Mouse (Mus musculus) cerebellum, postnatal 36 days (tissue): ENCODE results near the gene Tbc1d22a.

Experiments
- DNase-seq, 2 experiments: peaks; one replicate each; pipeline ENCODE4 v3.0.0; 2021 to 2022; ENCODE audit warnings: mixed read lengths in 2 of 2

Gene Tbc1d22a

GRCm38 (mm10) chr15:86213753-86214548 lies at the start of gene Tbc1d22a:
Tbc1d22a (plus strand) TSS chr15:86214459.
- DNase-seq, result peak; percentile 93

- no peak for DNase-seq
Measured at GRCm38 (mm10) chr15:86164718-86165345, 49.4 kb upstream of the Tbc1d22a start.

DNA sequence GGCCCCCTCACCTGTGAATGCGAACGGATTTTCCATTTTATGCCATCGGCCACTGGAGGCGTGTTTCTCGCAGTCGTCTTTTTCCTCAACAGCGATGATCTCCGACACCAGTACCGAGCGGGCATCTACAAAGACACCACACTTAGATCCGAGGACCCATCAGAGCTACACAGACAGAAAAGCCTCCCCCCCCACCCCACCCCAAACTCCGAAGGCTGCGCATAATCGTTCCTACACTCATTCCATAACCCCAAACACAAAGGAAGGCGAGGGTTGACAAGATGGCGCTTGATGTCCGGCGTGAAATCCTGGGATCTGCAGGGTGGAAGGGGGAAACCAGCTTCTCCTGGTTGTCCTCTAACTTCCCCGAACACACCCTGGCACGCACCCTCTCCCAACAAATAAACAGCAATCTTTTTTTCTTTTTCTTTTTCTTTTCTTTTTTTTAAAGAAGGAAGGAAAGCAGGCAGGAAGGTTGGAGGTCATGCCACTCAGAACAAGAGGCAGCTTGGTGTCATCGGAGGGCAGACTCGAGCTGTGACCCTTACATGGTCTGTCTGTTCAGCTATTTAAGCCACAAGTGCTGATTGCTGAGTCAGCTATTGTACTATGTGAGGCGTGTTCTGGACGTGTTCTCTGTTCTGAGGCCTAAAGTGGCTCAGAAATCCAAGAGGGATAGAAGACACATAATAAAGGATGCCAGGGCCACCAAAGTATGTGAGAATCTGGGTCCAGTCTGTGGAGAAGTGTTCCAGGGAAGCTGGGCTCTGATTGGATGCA lies 48.3 kb upstream of the Tbc1d22a start:
- DNase-seq, result no peak

- peak; percentile 76 to 80 for DNase-seq
Measured at GRCm38 (mm10) chr15:86167032-86167655, 47.1 kb upstream of the Tbc1d22a start.

GRCm38 (mm10) chr15:86167787-86168504 lies 46.3 kb upstream of the Tbc1d22a start:
- DNase-seq, result no peak

GRCm38 (mm10) chr15:86168505-86168867 lies 45.8 kb upstream of the Tbc1d22a start:
- peak in 1 of 2 experiments; percentile 28 for DNase-seq

- no peak for DNase-seq
Measured at GRCm38 (mm10) chr15:86168941-86169816, 45.1 kb upstream of the Tbc1d22a start.

DNA sequence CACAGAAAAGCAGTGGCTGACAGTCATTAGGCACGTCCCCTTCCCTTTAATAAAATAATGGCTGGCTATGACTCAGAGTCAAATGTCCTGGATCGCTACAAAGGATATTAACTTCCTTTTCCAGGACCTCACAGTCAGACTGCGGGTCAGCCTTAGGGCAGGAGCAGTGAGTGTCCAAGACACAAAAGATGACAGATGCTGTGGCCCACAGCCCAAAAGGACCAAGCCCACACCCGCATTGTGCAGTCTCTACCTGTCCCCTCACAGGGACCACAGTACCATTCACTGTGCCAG lies 44.5 kb upstream of the Tbc1d22a start:
- DNase-seq, result no peak

DNA sequence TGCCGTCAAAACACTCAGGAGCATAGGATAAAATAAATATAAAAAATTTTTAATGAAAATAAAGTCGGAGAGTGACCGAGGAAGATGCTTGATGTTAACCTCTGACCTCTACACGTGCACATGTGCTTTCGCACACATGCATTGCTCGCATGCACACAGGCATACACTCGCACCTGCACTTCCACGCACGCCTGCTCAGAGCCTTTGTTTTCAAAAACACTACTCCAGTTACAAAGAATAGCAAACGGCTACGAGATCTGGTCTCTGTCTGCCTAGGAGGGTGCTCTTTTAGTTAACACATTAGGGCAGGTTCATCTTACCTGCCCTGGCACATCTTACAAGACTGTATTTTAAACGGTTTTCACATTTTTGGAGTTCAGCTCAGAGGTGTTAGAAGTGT lies 42.9 kb upstream of the Tbc1d22a start:
- DNase-seq, result no peak

DNA sequence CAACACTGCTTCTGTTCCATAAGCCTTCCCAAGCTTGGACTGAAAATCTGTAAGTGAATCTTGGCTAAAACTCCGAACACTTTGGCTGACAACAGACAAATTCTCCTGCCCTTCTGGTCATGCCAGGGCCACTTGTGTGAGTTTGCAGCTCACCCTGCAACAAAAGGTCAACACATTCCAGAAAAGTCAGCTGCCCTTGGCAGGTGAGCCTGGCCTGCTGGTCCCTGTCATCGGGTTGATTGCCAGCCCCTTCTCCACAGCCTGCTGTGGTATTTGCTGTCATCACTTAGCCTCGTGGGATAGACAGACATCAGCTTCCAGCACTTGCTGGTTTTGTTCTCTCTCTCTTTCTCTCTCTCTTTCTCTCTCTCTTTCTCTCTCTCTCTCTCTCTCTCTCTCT lies 42.1 kb upstream of the Tbc1d22a start:
- DNase-seq, result no peak

DNA sequence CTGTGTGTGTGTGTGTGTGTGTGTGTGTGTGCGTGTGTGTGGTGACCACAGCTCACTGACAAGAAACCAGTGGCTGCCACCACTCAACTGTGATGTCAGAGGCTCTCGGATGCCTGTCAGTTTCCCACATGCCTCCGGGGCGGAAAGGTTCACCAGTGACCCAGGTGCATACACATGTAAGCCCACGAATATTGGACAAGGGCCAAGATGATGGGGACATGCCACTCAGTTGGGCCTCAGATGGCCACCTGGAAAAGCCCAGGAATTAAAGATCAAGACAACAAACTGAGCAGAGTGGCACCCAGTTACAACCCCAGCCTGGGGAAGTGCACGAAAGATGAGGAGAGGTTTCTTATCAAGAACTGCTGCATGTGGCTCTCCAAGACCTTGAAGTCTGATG lies 41.7 kb upstream of the Tbc1d22a start:
- DNase-seq, result no peak

DNA sequence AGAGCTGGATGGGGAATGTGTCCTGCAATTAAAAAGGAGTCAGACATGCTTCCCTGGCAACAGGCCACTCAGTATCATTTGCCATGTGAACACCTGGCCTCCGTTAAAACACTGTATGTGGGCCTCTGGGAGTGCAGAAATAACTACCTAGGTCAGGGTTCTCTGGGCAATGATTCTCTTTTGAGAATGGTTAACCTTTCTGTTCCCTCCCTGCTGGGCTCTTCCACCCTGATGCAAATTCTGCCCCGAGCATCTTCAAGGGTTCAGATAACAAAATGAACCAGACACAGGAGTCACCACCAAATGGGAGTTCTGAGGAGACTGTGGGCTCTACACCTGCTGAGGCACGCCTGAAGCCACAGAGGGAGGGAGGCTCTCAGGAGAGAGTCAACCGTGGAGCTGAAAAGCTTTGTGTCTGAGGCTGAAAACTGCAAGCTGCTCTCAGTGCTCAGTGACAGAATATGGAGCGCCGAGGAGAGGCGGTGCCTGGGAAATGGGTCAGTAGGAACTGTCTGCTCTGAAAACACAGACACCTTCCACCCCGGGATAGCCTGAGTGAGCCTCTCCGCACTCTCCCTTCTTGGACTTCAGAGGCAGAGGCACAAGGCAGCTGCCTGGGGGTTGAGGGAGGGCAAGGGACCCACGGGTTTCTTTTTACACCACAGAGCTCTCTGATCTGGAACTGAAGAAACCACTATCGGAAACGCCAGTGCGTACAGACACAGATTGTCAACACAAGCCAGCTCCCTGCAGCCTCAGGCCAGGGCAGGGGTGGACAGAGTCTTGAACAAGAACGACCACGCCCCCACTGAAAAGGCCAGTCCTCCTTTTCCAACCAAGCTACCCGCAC lies 40.9 kb upstream of the Tbc1d22a start:
- no peak for DNase-seq

DNA sequence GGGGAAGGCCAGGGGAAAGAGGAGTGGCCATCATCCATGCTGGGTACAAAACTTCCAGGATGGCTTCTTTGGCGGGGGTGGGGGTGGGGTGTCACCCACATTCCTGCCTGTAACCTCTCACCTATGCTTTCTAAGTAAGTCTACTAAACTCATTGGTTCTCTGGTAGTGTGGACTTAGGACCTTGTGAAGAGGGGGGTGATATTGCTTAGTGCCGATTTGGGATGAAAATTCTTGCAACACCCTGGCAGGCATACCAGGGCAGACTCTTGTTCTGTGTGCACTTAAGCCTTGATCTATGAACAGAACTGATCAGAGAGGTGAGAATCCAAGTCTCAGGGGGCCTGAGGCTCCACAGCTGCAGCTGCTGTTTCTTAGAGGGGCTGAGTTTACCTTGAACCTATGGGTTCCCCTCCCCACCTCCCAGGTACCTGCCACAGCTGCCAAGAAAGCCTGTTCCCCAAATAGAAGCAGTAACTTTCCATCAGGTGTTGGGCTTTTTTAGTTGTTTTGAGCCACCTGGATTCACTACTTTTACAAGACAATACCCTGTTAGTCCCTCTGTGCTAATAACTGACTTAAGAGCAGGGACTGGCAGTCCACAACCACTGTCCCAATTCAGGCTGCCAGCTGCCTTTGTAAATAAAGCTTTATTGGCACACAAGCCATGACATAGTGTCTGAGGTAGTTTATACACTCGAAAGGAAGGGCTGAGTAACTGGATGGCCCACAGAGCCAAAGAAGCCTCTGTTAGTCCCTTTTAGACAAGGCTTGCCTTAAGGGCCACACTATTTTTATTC lies 38.8 kb upstream of the Tbc1d22a start:
- no peak for DNase-seq

DNA sequence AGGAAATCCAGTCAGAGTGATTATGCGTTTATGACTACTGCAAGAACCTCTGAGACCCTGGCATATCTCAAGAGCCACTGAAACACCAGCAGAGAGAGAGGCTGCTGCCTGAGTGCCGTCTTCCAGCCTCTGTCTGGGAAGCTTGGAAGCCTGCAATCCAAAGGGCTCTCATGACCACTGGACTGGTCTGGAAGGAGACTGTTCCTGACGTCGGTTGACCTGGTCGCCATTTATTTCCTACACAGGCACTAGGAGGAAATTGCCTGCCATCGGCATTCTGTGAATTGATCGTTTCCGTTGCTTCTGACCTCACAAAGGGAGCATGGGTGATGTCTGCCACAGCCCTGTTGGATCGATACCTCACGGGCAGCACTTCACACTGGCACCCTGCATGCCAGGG lies 38.1 kb upstream of the Tbc1d22a start:
- DNase-seq, result no peak

GRCm38 (mm10) chr15:86176771-86177702 lies 37.2 kb upstream of the Tbc1d22a start:
- peak in 1 of 2 experiments; percentile 34 for DNase-seq

DNA sequence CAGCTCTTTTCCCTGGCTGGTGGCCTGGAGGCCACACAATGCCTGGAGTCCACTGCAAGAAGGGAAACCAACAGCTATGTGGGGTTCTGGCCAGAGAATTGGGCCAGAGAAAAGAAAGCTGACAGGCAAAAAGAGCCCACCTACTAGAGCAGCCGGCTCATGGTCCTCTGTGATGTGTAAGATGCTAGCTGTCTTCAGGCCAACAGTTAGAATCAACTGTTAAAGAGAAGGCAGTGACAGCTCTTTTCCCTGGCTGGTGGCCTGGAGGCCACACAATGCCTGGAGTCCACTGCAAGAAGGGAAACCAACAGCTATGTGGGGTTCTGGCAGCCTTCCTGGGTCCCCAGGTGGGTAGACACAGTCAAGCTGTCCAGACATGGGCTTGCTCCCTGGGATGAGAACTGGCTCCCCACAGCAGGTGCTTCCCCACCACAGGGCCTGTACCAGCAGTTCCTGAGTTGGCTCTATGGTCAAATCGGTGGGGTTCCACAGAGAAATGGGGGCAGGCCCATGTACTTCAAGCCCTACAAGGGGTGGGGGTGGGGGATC lies 36.5 kb upstream of the Tbc1d22a start:
- peak; percentile 80 to 83 for DNase-seq

DNA sequence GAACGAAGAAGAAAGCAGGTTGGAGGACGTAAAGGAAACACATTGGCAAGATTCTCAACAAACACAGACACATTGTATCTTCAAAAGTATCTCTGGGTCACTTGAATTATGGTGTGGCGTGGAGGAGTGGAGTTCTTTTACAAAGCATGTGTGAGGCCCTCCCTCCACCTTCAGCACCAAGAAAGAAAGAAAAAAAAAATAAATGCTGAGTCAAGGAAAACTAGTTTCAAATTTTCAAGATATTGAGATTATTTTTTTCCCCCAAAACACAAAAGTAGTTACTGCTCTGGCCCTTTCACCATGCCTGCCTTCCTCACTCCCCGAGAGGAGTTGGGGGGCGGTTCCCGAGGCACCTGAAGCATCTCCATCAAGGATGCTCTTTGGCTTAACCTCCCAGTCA lies 35.7 kb upstream of the Tbc1d22a start:
- DNase-seq, result no peak

DNA sequence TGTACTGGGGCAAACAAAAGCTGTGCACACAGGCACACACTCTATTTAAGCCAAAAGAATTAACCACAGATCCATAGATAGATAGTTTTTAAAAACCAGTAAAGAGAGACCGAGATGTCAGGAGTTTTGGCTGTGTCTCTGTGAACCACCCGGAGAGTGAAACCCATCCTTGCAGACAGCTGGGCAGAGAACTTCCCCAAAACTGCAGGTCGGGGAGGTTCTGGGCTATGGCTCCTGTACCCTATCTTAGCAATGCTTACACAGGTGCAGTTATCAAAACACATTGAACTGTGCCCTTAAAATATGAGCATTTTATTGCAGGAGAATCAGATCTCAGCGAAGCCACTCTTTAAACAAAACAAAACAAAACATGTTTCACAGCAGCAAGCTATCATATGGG lies 33.8 kb upstream of the Tbc1d22a start:
- no peak for DNase-seq
